Mouse (Mus musculus) layer of hippocampus, adult 8-10 months (tissue): Measurements from ENCODE around the gene Ccnc. TPM values are rescaled to one million over a fixed set of nuclear protein-coding genes. Genes with fewer than 3 reads are reported as not detected.

Experiments used
- DNase-seq, 2 experiments: peaks; one replicate each; pipeline ENCODE4 v3.0.0; 2022; ENCODE audit warnings: low spot score in 2 of 2
- total RNA-seq, 4 experiments: library from RNA; stranded (reverse); gene quantifications; 2 replicates each; pipeline ENCODE4 v1.2.4; 2022

The Ccnc gene
- total RNA-seq, 4 experiments from 2014 or later: 30.5 to 39.4 (median 37.1) TPM

GRCm38 (mm10) chr4:21801013-21801412 lies 73.5 kb downstream of the Ccnc start:
- DNase-seq: no peak

- no peak for DNase-seq
Measured at GRCm38 (mm10) chr4:21801620-21802019, 74.1 kb downstream of the Ccnc start.

GRCm38 (mm10) chr4:21807204-21807603 lies 79.7 kb downstream of the Ccnc start:
- DNase-seq: no peak

Other genes with a start within 250 kb of the Ccnc start
- not detected for gene Prdm13, start 41.7 kb upstream of the Ccnc start, total RNA-seq
- gene Usp45, start 39.5 kb downstream of the Ccnc start, total RNA-seq: 10 to 100 TPM; 47.1 to 64.1 (median 54.4) TPM
- gene Tstd3, start 39.5 kb downstream of the Ccnc start, total RNA-seq: 10 to 100 TPM; 21.7 to 24.5 (median 24.0) TPM
- 100 to 1,000 TPM; 199 to 268 (median 223) TPM for gene Pnisr, start 119.9 kb downstream of the Ccnc start, total RNA-seq
- 10 to 100 TPM; 11.3 to 13.8 (median 13.0) TPM for gene Coq3, start 152.0 kb downstream of the Ccnc start, total RNA-seq
- gene Faxc, start 203.6 kb downstream of the Ccnc start, total RNA-seq: 10 to 100 TPM; 48.8 to 54.7 (median 52.4) TPM